Mouse (Mus musculus) liver, embryonic 14.5 days (tissue): ENCODE results near the gene Krtap28-13.

Experiments used
- CTCF ChIP-seq: IDR thresholded peaks from 2 replicates; pipeline ENCODE4 v1.5.1; 2016; ENCODE audit warnings: antibody characterized with exemption, low read depth, control low read depth
- EP300 ChIP-seq: IDR thresholded peaks from 2 replicates; pipeline ENCODE4 v1.6.1; 2016; ENCODE audit warnings: antibody characterized with exemption, low read depth

- TF ChIP-seq CTCF (no peak), EP300 (no peak)
These were observed 50.3 kb downstream of the Krtap28-13 start for GRCm38 (mm10) chr1:83110992-83111391.
